Mouse (Mus musculus) NIH3T3 (cell line): ENCODE measurements around the gene Vgll4.

Experiments
- DNase-seq: peaks from one replicate; pipeline ENCODE4 v3.0.0-alpha.2; 2012; ENCODE audit warnings: low read depth

Gene Vgll4

GRCm38 (mm10) chr6:114869501-114870076 lies 100.2 kb downstream of the Vgll4 start:
- no peak for DNase-seq

GRCm38 (mm10) chr6:114868656-114869055 lies 101.1 kb downstream of the Vgll4 start:
- no peak for DNase-seq

GRCm38 (mm10) chr6:114866619-114867018 lies 103.2 kb downstream of the Vgll4 start:
- DNase-seq: no peak

- DNase-seq: peak; percentile 77
Observed at GRCm38 (mm10) chr6:114866078-114866477, 103.7 kb downstream of the Vgll4 start.

- DNase-seq: no peak
Observed at GRCm38 (mm10) chr6:114864421-114864820, 105.4 kb downstream of the Vgll4 start.

- no peak for DNase-seq
Observed at GRCm38 (mm10) chr6:114863501-114863900, 106.3 kb downstream of the Vgll4 start.

GRCm38 (mm10) chr6:114862046-114862445 lies 107.7 kb downstream of the Vgll4 start:
- DNase-seq: no peak

GRCm38 (mm10) chr6:114861591-114861990 lies 108.2 kb downstream of the Vgll4 start:
- DNase-seq: no peak

GRCm38 (mm10) chr6:114860677-114861568 lies 108.9 kb downstream of the Vgll4 start:
- peak; percentile 96 for DNase-seq

- DNase-seq: no peak
Observed at GRCm38 (mm10) chr6:114858722-114859053, 111.1 kb downstream of the Vgll4 start.

GRCm38 (mm10) chr6:114857996-114858721 lies 111.6 kb downstream of the Vgll4 start:
- peak; percentile 42 for DNase-seq

- DNase-seq: no peak
Observed at GRCm38 (mm10) chr6:114856501-114856900, 113.3 kb downstream of the Vgll4 start.

GRCm38 (mm10) chr6:114855644-114856043 lies 114.2 kb downstream of the Vgll4 start:
- no peak for DNase-seq

- DNase-seq: peak; percentile 49
Observed at GRCm38 (mm10) chr6:114854368-114854767, 115.4 kb downstream of the Vgll4 start.

GRCm38 (mm10) chr6:114852739-114853138 lies 117.1 kb downstream of the Vgll4 start:
- DNase-seq: peak; percentile 82

GRCm38 (mm10) chr6:114851688-114852087 lies 118.1 kb downstream of the Vgll4 start:
- no peak for DNase-seq

GRCm38 (mm10) chr6:114849787-114850186 lies 120.0 kb downstream of the Vgll4 start:
- no peak for DNase-seq

GRCm38 (mm10) chr6:114848761-114849160 lies 121.0 kb downstream of the Vgll4 start:
- no peak for DNase-seq

- no peak for DNase-seq
Observed at GRCm38 (mm10) chr6:114847582-114848174, 122.1 kb downstream of the Vgll4 start.

GRCm38 (mm10) chr6:114846153-114846772 lies 123.5 kb downstream of the Vgll4 start:
- no peak for DNase-seq

GRCm38 (mm10) chr6:114842863-114843262 lies 126.9 kb downstream of the Vgll4 start:
- DNase-seq: no peak

GRCm38 (mm10) chr6:114842131-114842530 lies 127.7 kb downstream of the Vgll4 start:
- no peak for DNase-seq
